Mouse (Mus musculus): Measurements from ENCODE around the gene Hes1.

GRCm38 (mm10) chr16:30102149-30102915 lies 38.1 kb downstream of the Hes1 start:
- TF ChIP-seq POLR2A (IDR thresholded peaks at IDR 0.05; ENCODE audit: insufficient read length, low read depth) (no peak), MAX (IDR thresholded peaks at IDR 0.05; ENCODE audit: low read depth) (no peak), TCF12 (IDR thresholded peaks at IDR 0.05; ENCODE audit: insufficient read depth, poor library complexity, severe bottlenecking) (no peak)
